Comparison of ENCODE assay signal across 18 mouse cellular contexts in the genomic region with DNA sequence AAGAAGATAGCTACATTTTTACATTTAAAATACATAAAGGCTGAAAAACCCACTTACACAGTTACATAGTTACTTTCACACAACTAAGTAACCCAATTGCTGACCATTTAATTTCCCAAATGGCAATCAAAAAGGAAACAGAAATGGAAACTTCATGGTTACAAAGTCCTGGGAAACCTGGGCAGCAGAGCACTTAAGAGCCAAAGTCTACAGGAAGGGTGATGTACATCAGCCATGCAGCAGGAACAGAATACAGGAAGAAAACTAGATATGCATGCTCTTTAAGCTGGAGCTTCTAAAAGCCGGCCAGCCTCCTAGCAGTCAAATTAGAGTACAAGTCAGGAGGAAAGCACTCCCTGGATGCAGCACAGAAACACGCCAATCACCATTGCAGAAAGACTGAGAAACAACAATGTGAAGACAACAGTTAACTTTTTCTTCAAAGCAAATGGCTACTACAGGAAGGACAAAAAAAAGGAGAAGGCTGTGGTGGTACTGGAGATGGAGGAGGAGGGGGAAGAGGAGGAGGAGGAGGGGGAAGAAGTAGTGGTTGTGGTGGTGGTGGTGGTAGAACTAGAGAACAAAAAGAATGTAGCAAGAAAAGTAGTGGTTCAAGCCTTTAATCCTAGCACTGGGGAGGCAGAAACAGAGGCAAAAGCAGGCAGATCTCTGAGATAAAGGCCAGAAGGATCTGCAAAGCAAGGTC. TPM values are rescaled to one million over a fixed set of nuclear protein-coding genes. Genes with fewer than 3 reads are reported as not detected.
DNase-seq lines count a peak whose midpoint lies in the region; ATAC-seq and TF ChIP-seq lines count a peak whose summit lies in the region.
"Had no signal": no experiment of that assay in that cellular context is flagged by ENCODE, and none has a peak within 500 bp of the region (broad histone marks: within the 10 kb centered on the region; RNA-seq: fewer than 3 reads in every experiment).

No protein-coding gene starts in this region.

- H3K27ac ChIP-seq in kidney, adult 2 months (ENCODE audit: insufficient read depth, low read depth, low read length): no peak overlapping the region
- H3K27ac ChIP-seq: hindbrain, embryonic 13.5 days; kidney, embryonic 15.5 days; limb, embryonic 15.5 days; macrophage had no signal

- no peaks in the 10 kb centered on the region for H3K9me3 ChIP-seq in megakaryocyte, embryonic 14.5 days
- H3K9me3 ChIP-seq: G1E; hindbrain, embryonic 13.5 days; kidney, embryonic 15.5 days; limb, embryonic 15.5 days had no signal

- peak; percentile 30 for DNase-seq in kidney, adult 2 months
- DNase-seq in kidney, adult 18-20 months: no peak
- peak; percentile 35 for DNase-seq in large intestine, adult 2 months (ENCODE audit: low read depth, low spot score)
- no peak for DNase-seq in ovary, postnatal 10 days (ENCODE audit: low spot score)
- no peak for DNase-seq in frontal cortex, adult 2 months (ENCODE audit: extremely low spot score in 1 of 2, low spot score in 1 of 2)
- DNase-seq: adrenal gland, postnatal 25 days; cerebellum, adult 9-10 months; embryo, embryonic 11 days; gastrocnemius, postnatal 14 days; layer of hippocampus, adult 9-11 months; right cerebral cortex, postnatal 25 days had no signal

- ATAC-seq in common myeloid progenitor, adult 5-6 weeks (replicated peaks; ENCODE audit: low read depth, poor library complexity, severe bottlenecking): peak; percentile 53

- H3K27me3 ChIP-seq in kidney, adult 2 months (replicated peaks; ENCODE audit: control insufficient read depth, insufficient read depth, low read length): no peaks in the 10 kb centered on the region
- H3K27me3 ChIP-seq in megakaryocyte, embryonic 14.5 days (replicated peaks): no peaks in the 10 kb centered on the region
- H3K27me3 ChIP-seq: hindbrain, embryonic 13.5 days; kidney, embryonic 15.5 days; limb, embryonic 15.5 days had no signal

- TF ChIP-seq CTCF in kidney, adult 2 months (conservative IDR thresholded peaks at IDR 0.05; ENCODE audit: insufficient read depth, insufficient read length, low read depth, low read length): no peak

- H3K4me3 ChIP-seq in kidney, adult 2 months (ENCODE audit: insufficient read depth, low read depth, low read length): no peak overlapping the region
- H3K4me3 ChIP-seq in megakaryocyte, embryonic 14.5 days (replicated peaks): peak overlapping the region; percentile 62
- H3K4me3 ChIP-seq: hindbrain, embryonic 13.5 days; kidney, embryonic 15.5 days; limb, embryonic 15.5 days had no signal

- WGBS in kidney, adult 2 months: 45% methylated on average over 2 of the region's 2 CpGs
- WGBS in large intestine, adult 2 months: 35% methylated on average over 2 of the region's 2 CpGs

- no peak for TF ChIP-seq POLR2A in kidney, adult 2 months (IDR thresholded peaks at IDR 0.05; ENCODE audit: low read depth, low read length)

- no peaks in the 10 kb centered on the region; the same call in none of the 2 replicates for H3K36me3 ChIP-seq in kidney, adult 2 months (ENCODE audit: control insufficient read depth, insufficient read depth, low read length)
- H3K36me3 ChIP-seq in megakaryocyte, embryonic 14.5 days (replicated peaks; ENCODE audit: low read length): peaks cover 26% of the 10 kb centered on the region
- H3K36me3 ChIP-seq: limb, embryonic 15.5 days had no signal

- H3K4me1 ChIP-seq in kidney, adult 2 months (ENCODE audit: control insufficient read depth, insufficient read depth, low read length): peaks cover 13% of the 10 kb centered on the region; the same call in 1 of the 2 replicates
- peaks cover 58% of the 10 kb centered on the region for H3K4me1 ChIP-seq in megakaryocyte, embryonic 14.5 days

RNA-seq across cellular contexts. Expression of gene Map2k4, which starts 11.0 kb away (rescaled TPM):
- 17.3 and 18.6 TPM in 2 replicates for polyA plus RNA-seq in kidney, adult 2 months (2012; rRNA removed)
- 33.9 and 37.9 TPM in 2 replicates for total RNA-seq in common myeloid progenitor, adult 5-6 weeks (2017)
- 17.9 and 26.6 TPM in 2 replicates for polyA plus RNA-seq in large intestine, adult 2 months (2012; rRNA removed)
- 0.86 and 7.0 TPM in 2 replicates for polyA plus RNA-seq in megakaryocyte, embryonic 14.5 days (2012; ENCODE audit: insufficient read depth, low replicate concordance)
- 115 and 125 TPM in 2 replicates for polyA plus RNA-seq in frontal cortex, adult 2 months (2012; rRNA removed)

RNA-seq across cellular contexts. Expression of gene Zkscan6, which starts 29.9 kb away (rescaled TPM):
- 3.1 TPM in 2 replicates for polyA plus RNA-seq in kidney, adult 2 months (2012; rRNA removed)
- 16.8 and 17.8 TPM in 2 replicates for total RNA-seq in common myeloid progenitor, adult 5-6 weeks (2017)
- 4.2 and 4.9 TPM in 2 replicates for polyA plus RNA-seq in large intestine, adult 2 months (2012; rRNA removed)
- polyA plus RNA-seq in megakaryocyte, embryonic 14.5 days (2012; ENCODE audit: insufficient read depth, low replicate concordance): 0.92 TPM in 1 of 2 replicates, not detected in the other
- 10.2 and 10.6 TPM in 2 replicates for polyA plus RNA-seq in frontal cortex, adult 2 months (2012; rRNA removed)

Comparison
In these comparisons a context has a peak if more than half of its experiments do, and no peak if none do; other contexts are left out.
1. DNase-seq: peak in kidney, adult 2 months (single experiment) and large intestine, adult 2 months (single experiment); none in kidney, adult 18-20 months (single experiment), ovary, postnatal 10 days (single experiment) and frontal cortex, adult 2 months (0 of 2).